9 mouse cellular contexts compared by ENCODE assay signal in genomic region chr2:122638029-122638428, GRCm38 (mm10). TPM values are rescaled to one million over a fixed set of nuclear protein-coding genes. Genes with fewer than 3 reads are reported as not detected.
DNase-seq lines count a peak whose midpoint lies in the region; ATAC-seq and TF ChIP-seq lines count a peak whose summit lies in the region.
"Had no signal": no experiment of that assay in that cellular context is flagged by ENCODE, and none has a peak within 500 bp of the region (broad histone marks: within the 10 kb centered on the region; RNA-seq: fewer than 3 reads in every experiment).

No protein-coding gene starts in this region.

- no peak for ATAC-seq in kidney, embryonic 14.5 days (ENCODE audit: low FRiP score, low TSS enrichment)
- no peak for ATAC-seq in embryonic facial prominence, embryonic 11.5 days (replicated peaks; ENCODE audit: insufficient number of reproducible peaks, low FRiP score, low TSS enrichment, low read depth)
- no peak for ATAC-seq in hindbrain, postnatal 0 days
- no peak for ATAC-seq in midbrain, embryonic 14.5 days (ENCODE audit: low FRiP score, low TSS enrichment)

- H3K9ac ChIP-seq in kidney, embryonic 14.5 days (ENCODE audit: low read depth, low read length), result no peak overlapping the region
- H3K9ac ChIP-seq in embryonic facial prominence, embryonic 11.5 days (replicated peaks; ENCODE audit: low read length), result peak overlapping the region; percentile 33; the same call in 1 of the 2 replicates
- peak overlapping the region; percentile 17; the same call in 1 of the 2 replicates for H3K9ac ChIP-seq in hindbrain, postnatal 0 days (replicated peaks; ENCODE audit: low read length)
- H3K9ac ChIP-seq in midbrain, embryonic 14.5 days (replicated peaks; ENCODE audit: low read length), result peak overlapping the region; percentile 39; the same call in 1 of the 2 replicates

- DNase-seq in kidney, postnatal 36 days, result no peak
- DNase-seq in embryonic facial prominence, embryonic 11.5 days (ENCODE audit: low spot score), result no peak
- DNase-seq in hindbrain, postnatal 0 days (ENCODE audit: low spot score), result no peak
- DNase-seq in midbrain, embryonic 14.5 days, result no peak
- no peak for DNase-seq in spleen, adult 12 weeks (ENCODE audit: low spot score)
- no peak for DNase-seq in embryo, embryonic 9.5 days (ENCODE audit: extremely low spot score)
- no peak for DNase-seq in retina, postnatal 1 day

- H3K4me1 ChIP-seq in kidney, embryonic 14.5 days (ENCODE audit: control insufficient read depth, insufficient read depth, low read length), result no peaks in the 10 kb centered on the region
- H3K4me1 ChIP-seq in embryonic facial prominence, embryonic 11.5 days (ENCODE audit: control insufficient read depth, insufficient read depth, low read length), result no peaks in the 10 kb centered on the region
- 0 out of 2 replicates have a peak, but pooled peaks cover 2% of the 10 kb centered on the region for H3K4me1 ChIP-seq in hindbrain, postnatal 0 days (ENCODE audit: insufficient read depth, low read length)
- no peaks in the 10 kb centered on the region; the same call in 1 of the 2 replicates for H3K4me1 ChIP-seq in midbrain, embryonic 14.5 days (ENCODE audit: control insufficient read depth, insufficient read depth, low read length)

- peaks cover 11% of the 10 kb centered on the region for H3K36me3 ChIP-seq in kidney, embryonic 14.5 days (ENCODE audit: control insufficient read depth, insufficient read depth, low read length)
- H3K36me3 ChIP-seq in embryonic facial prominence, embryonic 11.5 days (replicated peaks; ENCODE audit: control insufficient read depth, insufficient read depth, low read depth, low read length), result no peaks in the 10 kb centered on the region; the same call in 1 of the 2 replicates
- H3K36me3 ChIP-seq in hindbrain, postnatal 0 days (ENCODE audit: insufficient read depth, low read length), result peaks cover 10% of the 10 kb centered on the region
- peaks cover 12% of the 10 kb centered on the region for H3K36me3 ChIP-seq in midbrain, embryonic 14.5 days (ENCODE audit: control insufficient read depth, insufficient read depth, low read length)

- WGBS in kidney, embryonic 14.5 days, result 39% methylated on average over 12 of the region's 12 CpGs
- 33% methylated on average over 12 of the region's 12 CpGs for WGBS in embryonic facial prominence, embryonic 11.5 days
- 34% methylated on average over 12 of the region's 12 CpGs for WGBS in hindbrain, postnatal 0 days
- 30% methylated on average over 12 of the region's 12 CpGs for WGBS in midbrain, embryonic 14.5 days

- H3K27me3 ChIP-seq in kidney, embryonic 14.5 days (ENCODE audit: control insufficient read depth, insufficient read depth, low read length), result peaks cover 7% of the 10 kb centered on the region; the same call in 1 of the 2 replicates
- peaks cover 3% of the 10 kb centered on the region; the same call in 1 of the 2 replicates for H3K27me3 ChIP-seq in embryonic facial prominence, embryonic 11.5 days (ENCODE audit: control insufficient read depth, insufficient read depth, low read length)
- 0 out of 2 replicates have a peak, but pooled peaks cover 5% of the 10 kb centered on the region for H3K27me3 ChIP-seq in hindbrain, postnatal 0 days (ENCODE audit: insufficient read depth, low read length)
- H3K27me3 ChIP-seq in midbrain, embryonic 14.5 days (ENCODE audit: control insufficient read depth, insufficient read depth, low read length), result peaks cover 9% of the 10 kb centered on the region; the same call in 1 of the 2 replicates

- H3K4me3 ChIP-seq in kidney, embryonic 14.5 days (ENCODE audit: low read length), result peak overlapping the region; percentile 40
- H3K4me3 ChIP-seq in embryonic facial prominence, embryonic 11.5 days (ENCODE audit: low read depth, low read length), result peak overlapping the region; percentile 36
- peak overlapping the region; percentile 40 for H3K4me3 ChIP-seq in hindbrain, postnatal 0 days (ENCODE audit: low read length)
- H3K4me3 ChIP-seq in midbrain, embryonic 14.5 days (replicated peaks; ENCODE audit: low read depth, low read length), result peak overlapping the region; percentile 38

- no peak for TF ChIP-seq CTCF in hindbrain, postnatal 0 days (IDR thresholded peaks at IDR 0.05; ENCODE audit: low read depth)

- no peaks in the 10 kb centered on the region for H3K9me3 ChIP-seq in kidney, embryonic 14.5 days (ENCODE audit: control insufficient read depth, low read length)
- H3K9me3 ChIP-seq in embryonic facial prominence, embryonic 11.5 days (replicated peaks; ENCODE audit: control insufficient read depth, low read length), result no peaks in the 10 kb centered on the region
- no peaks in the 10 kb centered on the region for H3K9me3 ChIP-seq in hindbrain, postnatal 0 days (ENCODE audit: low read length)
- no peaks in the 10 kb centered on the region for H3K9me3 ChIP-seq in midbrain, embryonic 14.5 days (ENCODE audit: control insufficient read depth, low read length)

- peak overlapping the region; percentile 60 for H3K4me2 ChIP-seq in kidney, embryonic 14.5 days (replicated peaks; ENCODE audit: low read depth, low read length)
- peak overlapping the region; percentile 76 for H3K4me2 ChIP-seq in embryonic facial prominence, embryonic 11.5 days (ENCODE audit: low read depth, low read length)
- peak overlapping the region; percentile 64 for H3K4me2 ChIP-seq in hindbrain, postnatal 0 days (ENCODE audit: low read depth, low read length)
- H3K4me2 ChIP-seq in midbrain, embryonic 14.5 days (ENCODE audit: low read length), result peak overlapping the region; percentile 69

- H3K27ac ChIP-seq in kidney, embryonic 14.5 days (ENCODE audit: low read depth, low read length), result no peak overlapping the region
- H3K27ac ChIP-seq in embryonic facial prominence, embryonic 11.5 days (replicated peaks; ENCODE audit: low read depth, low read length), result no peak overlapping the region
- no peak overlapping the region for H3K27ac ChIP-seq in hindbrain, postnatal 0 days
- no peak overlapping the region for H3K27ac ChIP-seq in midbrain, embryonic 14.5 days (replicated peaks; ENCODE audit: low read depth, low read length)

RNA-seq across cellular contexts. Expression of gene AA467197, which starts 1.2 kb away (rescaled TPM):
- polyA plus RNA-seq in kidney, embryonic 14.5 days (2014; fragmentation: Nextera tagmentation; extraction: Ambion mirVana), result not detected in 2 replicates
- not detected in 2 replicates for polyA plus RNA-seq in embryonic facial prominence, embryonic 11.5 days (2014; fragmentation: Nextera tagmentation; extraction: Ambion mirVana)
- not detected in 2 replicates for total RNA-seq in hindbrain, postnatal 0 days (2014; rRNA removed)
- 0.66 and 1.3 TPM in 2 replicates for polyA plus RNA-seq in hindbrain, postnatal 0 days (2015; fragmentation: Nextera tagmentation; extraction: Ambion mirVana)
- 0.32 and 0.76 TPM in 2 replicates for polyA plus RNA-seq in midbrain, embryonic 14.5 days (2014; fragmentation: Nextera tagmentation; extraction: Ambion mirVana)
- total RNA-seq: MEL had no signal

RNA-seq across cellular contexts. Expression of gene Gatm, which starts 26.9 kb away (rescaled TPM):
- 10.0 and 14.5 TPM in 2 replicates for polyA plus RNA-seq in kidney, embryonic 14.5 days (2014; fragmentation: Nextera tagmentation; extraction: Ambion mirVana)
- 10.4 and 12.2 TPM in 2 replicates for polyA plus RNA-seq in embryonic facial prominence, embryonic 11.5 days (2014; fragmentation: Nextera tagmentation; extraction: Ambion mirVana)
- total RNA-seq in hindbrain, postnatal 0 days (2014; rRNA removed), result 42.7 and 44.0 TPM in 2 replicates
- 72.9 and 78.1 TPM in 2 replicates for polyA plus RNA-seq in hindbrain, postnatal 0 days (2015; fragmentation: Nextera tagmentation; extraction: Ambion mirVana)
- 27.8 and 39.6 TPM in 2 replicates for polyA plus RNA-seq in midbrain, embryonic 14.5 days (2014; fragmentation: Nextera tagmentation; extraction: Ambion mirVana)
- total RNA-seq: MEL had no signal
